Mouse (Mus musculus) CD4-positive helper T cell, adult 2 months (primary cell): Measurements from ENCODE around the gene 4930507D05Rik.
"Not testable (repeated sequence)": the region's sequence is repeated elsewhere in the genome, so short reads cannot be mapped to it uniquely, and the experiment has no call there.

Experiments used
- DNase-seq: peaks from one replicate; pipeline ENCODE4 v3.0.0-alpha.2; 2012; ENCODE audit warnings: low read depth, missing footprints, low spot score

Gene 4930507D05Rik

GRCm38 (mm10) chr10:62449364-62450279 lies at the start of gene 4930507D05Rik, which contains the start of gene Supv3l1:
Gene 4930507D05Rik (plus strand): TSS chr10:62449489.
Gene Supv3l1 (minus strand): TSS chr10:62449738.
- DNase-seq: peak; percentile 91

- no peak for DNase-seq
These were observed 47.6 kb upstream of the 4930507D05Rik start for GRCm38 (mm10) chr10:62401641-62402111.

GRCm38 (mm10) chr10:62404901-62405300 lies 44.4 kb upstream of the 4930507D05Rik start:
- no peak for DNase-seq

GRCm38 (mm10) chr10:62410943-62411342 lies 38.3 kb upstream of the 4930507D05Rik start:
- DNase-seq: peak; percentile 53

GRCm38 (mm10) chr10:62411431-62412410 lies 37.6 kb upstream of the 4930507D05Rik start:
- DNase-seq: no peak

- no peak for DNase-seq
These were observed 36.2 kb upstream of the 4930507D05Rik start for GRCm38 (mm10) chr10:62412906-62413605.

- DNase-seq: no peak
These were observed 35.7 kb upstream of the 4930507D05Rik start for GRCm38 (mm10) chr10:62413606-62413982.

- DNase-seq: no peak
These were observed 30.4 kb upstream of the 4930507D05Rik start for GRCm38 (mm10) chr10:62418831-62419356.

- DNase-seq: no peak
These were observed 29.9 kb upstream of the 4930507D05Rik start for GRCm38 (mm10) chr10:62419422-62419821.

GRCm38 (mm10) chr10:62420399-62420798 lies 28.9 kb upstream of the 4930507D05Rik start:
- no peak for DNase-seq

GRCm38 (mm10) chr10:62421127-62421526 lies 28.2 kb upstream of the 4930507D05Rik start:
- no peak for DNase-seq

- no peak for DNase-seq
These were observed 27.0 kb upstream of the 4930507D05Rik start, which contains the start of gene Hkdc1 for GRCm38 (mm10) chr10:62422255-62422654. Gene Hkdc1 (minus strand): TSS chr10:62422491.

- no peak for DNase-seq
These were observed 24.0 kb upstream of the 4930507D05Rik start for GRCm38 (mm10) chr10:62425081-62425871.

GRCm38 (mm10) chr10:62430427-62430826 lies 18.9 kb upstream of the 4930507D05Rik start:
- no peak for DNase-seq

GRCm38 (mm10) chr10:62450280-62450640 lies 971 bp downstream of the 4930507D05Rik start:
- DNase-seq: no peak

- not testable (repeated sequence) for DNase-seq
These were observed 2.7 kb downstream of the 4930507D05Rik start for GRCm38 (mm10) chr10:62452001-62452400.

- no peak for DNase-seq
These were observed 12.0 kb downstream of the 4930507D05Rik start for GRCm38 (mm10) chr10:62461321-62461720.

- no peak for DNase-seq
These were observed 20.4 kb downstream of the 4930507D05Rik start for GRCm38 (mm10) chr10:62469736-62470135.

- DNase-seq: no peak
These were observed 21.8 kb downstream of the 4930507D05Rik start for GRCm38 (mm10) chr10:62471105-62471504.

- no peak for DNase-seq
These were observed 25.7 kb downstream of the 4930507D05Rik start for GRCm38 (mm10) chr10:62474944-62475343.
